Mouse (Mus musculus): ENCODE measurements around the gene Rbpj. TPM values are rescaled to one million over a fixed set of nuclear protein-coding genes. Genes with fewer than 3 reads are reported as not detected.

Rbpj gene
- polyA plus RNA-seq, 1 experiment = not detected

DNA sequence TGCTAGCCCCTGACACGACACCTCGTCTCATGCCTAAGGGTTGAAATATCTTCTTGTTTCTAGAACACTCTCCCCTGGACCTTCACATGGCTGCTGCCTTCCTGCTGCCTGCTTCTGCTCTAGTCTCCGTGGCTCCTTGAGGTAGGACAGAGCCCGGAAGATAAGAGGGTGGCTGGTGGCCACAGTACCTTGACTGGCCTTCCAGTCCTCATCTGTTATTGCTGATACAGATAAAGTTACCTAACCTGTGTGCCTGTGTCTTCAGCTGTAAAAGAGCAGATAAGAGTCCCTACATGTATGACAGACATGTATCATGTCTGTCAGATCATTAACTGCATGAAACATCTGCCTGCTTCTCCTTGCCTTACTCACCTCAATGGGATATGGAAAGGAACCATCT is 219.7 kb downstream of the Rbpj start:
- 92% methylated on average over 4 of the region's 4 CpGs for WGBS
- Histone ChIP-seq H3K4me3 (ENCODE audit: insufficient read depth, low read depth, low read length) (no peak overlapping the region), H3K4me1 (ENCODE audit: control insufficient read depth, insufficient read depth, low read length) (no peaks in the 10 kb centered on the region), H3K27ac (ENCODE audit: insufficient read depth, low read depth, low read length) (no peak overlapping the region)
- no peak for TF ChIP-seq CTCF (IDR thresholded peaks at IDR 0.05; ENCODE audit: insufficient read depth, low read depth, low read length)
- no peak for TF ChIP-seq POLR2A (IDR thresholded peaks at IDR 0.05; ENCODE audit: insufficient read depth, low read depth, low read length)

DNA sequence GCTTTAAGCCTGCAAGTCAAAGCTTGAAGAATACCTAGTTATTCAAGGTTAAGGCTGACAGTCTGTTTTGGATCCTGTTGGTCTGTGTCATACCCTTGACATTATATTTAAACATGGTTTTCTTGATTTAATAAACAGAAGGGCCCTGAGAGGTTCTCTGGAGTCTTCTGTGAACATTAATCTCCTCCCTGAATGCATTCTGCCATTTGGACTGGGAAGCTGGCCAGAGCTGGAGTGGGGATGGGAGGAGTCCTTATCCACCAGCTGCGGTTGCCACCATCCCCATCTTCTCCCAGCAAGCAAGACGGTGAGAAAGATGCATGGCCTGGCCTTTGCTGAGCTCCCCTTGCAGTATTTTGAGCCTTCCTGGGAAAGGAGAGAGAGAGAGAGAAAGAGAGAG is 220.4 kb downstream of the Rbpj start:
- Histone ChIP-seq H3K27ac (ENCODE audit: insufficient read depth, low read depth, low read length) (no peak overlapping the region), H3K4me3 (ENCODE audit: insufficient read depth, low read depth, low read length) (no peak overlapping the region), H3K4me1 (ENCODE audit: control insufficient read depth, insufficient read depth, low read length) (no peaks in the 10 kb centered on the region)
- TF ChIP-seq CTCF (IDR thresholded peaks at IDR 0.05; ENCODE audit: insufficient read depth, low read depth, low read length) (no peak), POLR2A (IDR thresholded peaks at IDR 0.05; ENCODE audit: insufficient read depth, low read depth, low read length) (no peak)
- WGBS = 68% methylated on average over 2 of the region's 2 CpGs

GRCm38 (mm10) chr5:53688326-53688725 is 222.4 kb downstream of the Rbpj start:
- no peak overlapping the region for H3K4me3 ChIP-seq (ENCODE audit: insufficient read depth, low read depth, low read length)
- H3K27ac ChIP-seq (ENCODE audit: insufficient read depth, low read depth, low read length) = no peak overlapping the region
- no peaks in the 10 kb centered on the region for H3K4me1 ChIP-seq (ENCODE audit: control insufficient read depth, insufficient read depth, low read length)
- TF ChIP-seq POLR2A (IDR thresholded peaks at IDR 0.05; ENCODE audit: insufficient read depth, low read depth, low read length) (no peak), CTCF (IDR thresholded peaks at IDR 0.05; ENCODE audit: insufficient read depth, low read depth, low read length) (no peak)
- 68% methylated on average over 7 of the region's 7 CpGs for WGBS

GRCm38 (mm10) chr5:53691577-53691976 is 225.6 kb downstream of the Rbpj start:
- Histone ChIP-seq H3K27ac (ENCODE audit: insufficient read depth, low read depth, low read length) (no peak overlapping the region), H3K4me1 (ENCODE audit: control insufficient read depth, insufficient read depth, low read length) (no peaks in the 10 kb centered on the region), H3K4me3 (ENCODE audit: insufficient read depth, low read depth, low read length) (no peak overlapping the region)
- WGBS = 67% methylated on average over 3 of the region's 3 CpGs
- TF ChIP-seq CTCF (IDR thresholded peaks at IDR 0.05; ENCODE audit: insufficient read depth, low read depth, low read length) (no peak), POLR2A (IDR thresholded peaks at IDR 0.05; ENCODE audit: insufficient read depth, low read depth, low read length) (no peak)

DNA sequence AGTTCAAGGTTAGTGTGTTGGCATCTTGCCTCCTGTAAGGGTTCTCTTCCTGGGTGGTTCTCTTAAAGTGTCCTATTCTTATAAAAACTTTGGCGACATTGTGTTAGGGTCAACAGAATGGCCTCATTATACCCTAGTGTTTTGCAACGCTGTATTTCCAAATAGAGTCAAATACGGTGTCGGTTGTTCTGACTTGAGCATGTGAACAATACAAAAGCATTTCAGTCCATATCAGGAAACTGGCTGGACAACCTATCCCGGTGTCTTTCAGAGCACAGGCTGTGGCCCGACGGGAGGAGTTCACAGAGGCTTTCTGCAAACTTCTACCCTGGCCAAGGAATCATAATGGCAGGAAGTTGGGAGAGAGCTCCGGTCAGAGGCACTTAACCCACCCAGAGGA is 226.1 kb downstream of the Rbpj start:
- TF ChIP-seq CTCF (IDR thresholded peaks at IDR 0.05; ENCODE audit: insufficient read depth, low read depth, low read length) = no peak
- TF ChIP-seq POLR2A (IDR thresholded peaks at IDR 0.05; ENCODE audit: insufficient read depth, low read depth, low read length) = no peak
- Histone ChIP-seq H3K4me1 (ENCODE audit: control insufficient read depth, insufficient read depth, low read length) (no peaks in the 10 kb centered on the region), H3K4me3 (ENCODE audit: insufficient read depth, low read depth, low read length) (no peak overlapping the region), H3K27ac (ENCODE audit: insufficient read depth, low read depth, low read length) (no peak overlapping the region)
- 88% methylated on average over 8 of the region's 8 CpGs for WGBS

GRCm38 (mm10) chr5:53692662-53693061 is 226.7 kb downstream of the Rbpj start:
- TF ChIP-seq POLR2A (IDR thresholded peaks at IDR 0.05; ENCODE audit: insufficient read depth, low read depth, low read length) (no peak), CTCF (IDR thresholded peaks at IDR 0.05; ENCODE audit: insufficient read depth, low read depth, low read length) (no peak)
- no peak overlapping the region for H3K4me3 ChIP-seq (ENCODE audit: insufficient read depth, low read depth, low read length)
- no peaks in the 10 kb centered on the region for H3K4me1 ChIP-seq (ENCODE audit: control insufficient read depth, insufficient read depth, low read length)
- 100% methylated on average over 1 of the region's 1 CpGs for WGBS
- H3K27ac ChIP-seq (ENCODE audit: insufficient read depth, low read depth, low read length) = no peak overlapping the region

- Histone ChIP-seq H3K27ac (ENCODE audit: insufficient read depth, low read depth, low read length) (no peak overlapping the region), H3K4me3 (ENCODE audit: insufficient read depth, low read depth, low read length) (no peak overlapping the region), H3K4me1 (ENCODE audit: control insufficient read depth, insufficient read depth, low read length) (no peaks in the 10 kb centered on the region)
- TF ChIP-seq POLR2A (IDR thresholded peaks at IDR 0.05; ENCODE audit: insufficient read depth, low read depth, low read length) = no peak
- TF ChIP-seq CTCF (IDR thresholded peaks at IDR 0.05; ENCODE audit: insufficient read depth, low read depth, low read length) = no peak
- WGBS = 88% methylated on average over 3 of the region's 3 CpGs
Observed at GRCm38 (mm10) chr5:53696701-53697100, 230.7 kb downstream of the Rbpj start.

GRCm38 (mm10) chr5:53697794-53698193 is 231.8 kb downstream of the Rbpj start:
- H3K4me3 ChIP-seq (ENCODE audit: insufficient read depth, low read depth, low read length) = no peak overlapping the region
- TF ChIP-seq CTCF (IDR thresholded peaks at IDR 0.05; ENCODE audit: insufficient read depth, low read depth, low read length) = no peak
- no peak overlapping the region for H3K27ac ChIP-seq (ENCODE audit: insufficient read depth, low read depth, low read length)
- H3K4me1 ChIP-seq (ENCODE audit: control insufficient read depth, insufficient read depth, low read length) = no peaks in the 10 kb centered on the region
- WGBS = 46% methylated on average over 9 of the region's 9 CpGs

DNA sequence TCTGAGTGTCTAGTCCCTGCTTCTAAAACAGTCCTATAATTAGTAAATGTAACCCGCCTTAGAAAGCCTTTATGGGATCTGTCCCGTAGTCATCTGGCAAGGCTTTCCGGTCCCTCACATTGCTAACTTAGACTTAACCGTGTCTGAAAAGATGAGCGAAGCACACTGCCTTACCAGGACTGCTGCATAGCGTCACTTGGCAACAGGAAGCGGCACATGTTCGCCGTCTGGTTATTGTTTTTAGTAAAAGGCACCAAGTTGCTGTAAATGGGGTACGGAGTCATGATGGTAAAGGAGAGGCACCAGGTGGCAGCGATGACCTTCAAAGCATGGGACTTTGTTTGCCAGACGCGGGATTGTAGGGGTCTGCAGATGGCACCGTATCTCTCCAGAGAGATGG is 236.7 kb downstream of the Rbpj start:
- Histone ChIP-seq H3K27ac (ENCODE audit: insufficient read depth, low read depth, low read length) (no peak overlapping the region), H3K4me3 (ENCODE audit: insufficient read depth, low read depth, low read length) (no peak overlapping the region)
- 88% methylated on average over 14 of the region's 14 CpGs for WGBS

More for the DNA sequence above, 236.7 kb downstream of the Rbpj start:
- no peak for TF ChIP-seq POLR2A (IDR thresholded peaks at IDR 0.05; ENCODE audit: insufficient read depth, low read depth, low read length)
- no peak for TF ChIP-seq CTCF (IDR thresholded peaks at IDR 0.05; ENCODE audit: insufficient read depth, low read depth, low read length)
- H3K4me1 ChIP-seq (ENCODE audit: control insufficient read depth, insufficient read depth, low read length) = no peaks in the 10 kb centered on the region

Other genes with a start within 250 kb of the Rbpj start
- gene Smim20, start 199.1 kb upstream of the Rbpj start, polyA plus RNA-seq (2012; ENCODE audit: insufficient read depth, insufficient read length, low replicate concordance, missing spikeins) = not detected in 2 replicates
- not detected in 2 replicates for gene Cckar, start 241.6 kb downstream of the Rbpj start, polyA plus RNA-seq (2012; ENCODE audit: insufficient read depth, insufficient read length, low replicate concordance, missing spikeins)

Measured in olfactory bulb, adult 2 months (tissue).